Mouse (Mus musculus): ENCODE data around the gene Ntsr2. TPM values are rescaled to one million over a fixed set of nuclear protein-coding genes. Genes with fewer than 3 reads are reported as not detected.
A peak's percentile ranks its signal among the peaks of the same experiment; 100 is the strongest.

Ntsr2 gene
- polyA plus RNA-seq, 1 experiment from 2014 or later: not detected

DNA sequence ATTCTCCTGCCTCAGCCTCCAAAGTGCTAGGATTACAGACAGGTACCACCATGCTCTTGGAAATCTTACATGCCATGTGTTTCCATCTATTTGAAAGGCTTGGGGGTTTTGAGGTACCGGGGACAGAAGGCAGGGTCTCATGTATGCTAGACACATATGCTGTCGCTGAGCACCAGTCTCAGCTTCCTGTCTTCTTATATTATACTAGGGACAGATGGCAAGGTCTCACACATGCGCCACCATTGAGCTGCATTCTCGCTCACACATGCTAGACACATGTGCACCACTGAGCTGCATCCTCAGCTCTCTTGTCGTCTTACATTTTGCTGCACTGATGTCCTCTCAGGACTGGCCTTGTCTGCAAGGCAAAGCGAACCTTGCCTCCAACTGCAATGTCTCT, 33.7 kb upstream of the Ntsr2 start:
- Histone ChIP-seq H3K4me2 (ENCODE audit: low read depth, low read length) (no peak overlapping the region), H3K9ac (replicated peaks) (no peak overlapping the region; the same call in 1 of the 2 replicates), H3K4me3 (ENCODE audit: low read depth, low read length) (no peak overlapping the region), H3K9me3 (ENCODE audit: low read length) (no peaks in the 10 kb centered on the region), H3K27ac (ENCODE audit: low read depth) (peak overlapping the region; percentile 93), H3K4me1 (ENCODE audit: insufficient read depth) (peaks cover 14% of the 10 kb centered on the region), H3K27me3 (ENCODE audit: insufficient read depth, low read length) (no peaks in the 10 kb centered on the region), H3K36me3 (replicated peaks; ENCODE audit: insufficient read depth, low read length) (no peaks in the 10 kb centered on the region)
- no peak for TF ChIP-seq EP300 (IDR thresholded peaks at IDR 0.05; ENCODE audit: low read depth)
- TF ChIP-seq CTCF (IDR thresholded peaks at IDR 0.05; ENCODE audit: low read depth): no peak
- DNase-seq (no peak), ATAC-seq (no peak)
- WGBS (ENCODE audit: insufficient replicate concordance): 74% methylated on average over 6 of the region's 6 CpGs

DNA sequence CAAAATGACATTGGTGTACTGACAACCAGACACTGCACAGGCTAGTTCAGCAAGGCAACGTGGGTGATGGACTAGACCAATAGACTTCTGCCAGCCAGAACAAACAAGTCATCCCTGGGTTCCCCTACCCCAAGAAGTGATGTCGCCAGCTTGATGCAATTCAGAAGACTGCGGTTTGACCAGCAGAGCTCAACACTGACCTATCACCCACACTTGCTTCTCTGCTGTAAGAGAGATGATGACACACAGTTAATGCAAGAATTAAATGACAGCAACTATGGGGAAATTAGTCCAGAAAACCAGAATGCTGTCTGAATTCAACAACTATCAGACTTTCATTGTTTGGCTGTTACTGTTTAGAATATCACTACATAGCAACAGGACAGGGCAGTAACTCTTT, 33.0 kb upstream of the Ntsr2 start:
- no peak overlapping the region for H3K9ac ChIP-seq (replicated peaks)
- ATAC-seq (peak; percentile 32), DNase-seq (peak; percentile 23)
- H3K4me2 ChIP-seq (ENCODE audit: low read depth, low read length): no peak overlapping the region
- H3K4me3 ChIP-seq (ENCODE audit: low read depth, low read length): no peak overlapping the region
- TF ChIP-seq CTCF (IDR thresholded peaks at IDR 0.05; ENCODE audit: low read depth) (no peak), EP300 (IDR thresholded peaks at IDR 0.05; ENCODE audit: low read depth) (peak; percentile 48; the same call in 1 of the 2 replicates)
- 55% methylated on average over 3 of the region's 3 CpGs for WGBS (ENCODE audit: insufficient replicate concordance)
- H3K4me1 ChIP-seq (ENCODE audit: insufficient read depth): peaks cover 14% of the 10 kb centered on the region
- no peaks in the 10 kb centered on the region for H3K27me3 ChIP-seq (ENCODE audit: insufficient read depth, low read length)
- no peaks in the 10 kb centered on the region for H3K9me3 ChIP-seq (ENCODE audit: low read length)
- H3K27ac ChIP-seq (ENCODE audit: low read depth): peak overlapping the region; percentile 93
- no peaks in the 10 kb centered on the region for H3K36me3 ChIP-seq (replicated peaks; ENCODE audit: insufficient read depth, low read length)

DNA sequence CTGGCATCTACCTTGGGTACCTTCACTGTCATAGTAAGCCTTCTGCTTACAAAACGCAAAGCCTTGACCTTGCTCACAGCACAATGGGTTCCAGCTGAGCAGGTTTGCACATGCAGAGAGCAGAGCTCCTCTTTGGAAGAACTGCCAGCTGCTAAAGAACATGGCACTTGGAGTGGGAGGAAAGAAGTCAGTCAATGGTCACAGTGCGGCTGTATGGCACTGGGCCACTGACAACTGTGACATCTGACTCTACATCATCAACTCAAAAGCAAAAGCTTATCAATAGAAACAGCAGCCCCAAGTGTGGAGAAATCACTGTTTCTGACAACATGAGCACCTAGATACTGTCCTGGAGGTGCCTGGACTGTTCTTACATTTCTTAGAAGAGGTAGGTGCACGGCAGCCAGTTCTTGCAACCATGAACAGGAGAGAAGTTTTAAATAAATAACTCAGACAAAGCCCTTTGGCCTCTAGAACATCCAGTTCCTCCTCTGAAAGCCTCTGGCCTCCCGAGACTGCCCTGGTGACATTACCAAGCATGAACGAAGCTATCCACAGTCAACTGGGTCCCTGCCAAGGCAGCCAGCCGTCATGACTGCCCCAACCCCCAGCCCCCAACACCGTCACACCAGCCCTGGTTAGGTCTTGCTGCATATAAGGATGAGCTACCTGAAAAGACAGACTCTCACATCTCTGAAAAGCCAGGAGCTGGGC, 22.9 kb upstream of the Ntsr2 start:
- no peaks in the 10 kb centered on the region for H3K9me3 ChIP-seq (ENCODE audit: low read length)
- no peaks in the 10 kb centered on the region for H3K36me3 ChIP-seq (replicated peaks; ENCODE audit: insufficient read depth, low read length)
- peak; percentile 80 for ATAC-seq
- H3K9ac ChIP-seq (replicated peaks): no peak overlapping the region
- 32% methylated on average over 7 of the region's 7 CpGs for WGBS (ENCODE audit: insufficient replicate concordance)
- TF ChIP-seq EP300 (IDR thresholded peaks at IDR 0.05; ENCODE audit: low read depth) (peak; percentile 84), CTCF (IDR thresholded peaks at IDR 0.05; ENCODE audit: low read depth) (no peak)
- H3K4me1 ChIP-seq (ENCODE audit: insufficient read depth): peaks cover 3% of the 10 kb centered on the region; the same call in 1 of the 2 replicates
- no peak overlapping the region for H3K4me2 ChIP-seq (ENCODE audit: low read depth, low read length)
- DNase-seq: peak; percentile 73
- no peaks in the 10 kb centered on the region for H3K27me3 ChIP-seq (ENCODE audit: insufficient read depth, low read length)
- no peak overlapping the region for H3K4me3 ChIP-seq (ENCODE audit: low read depth, low read length)
- H3K27ac ChIP-seq (ENCODE audit: low read depth): peak overlapping the region; percentile 83

DNA sequence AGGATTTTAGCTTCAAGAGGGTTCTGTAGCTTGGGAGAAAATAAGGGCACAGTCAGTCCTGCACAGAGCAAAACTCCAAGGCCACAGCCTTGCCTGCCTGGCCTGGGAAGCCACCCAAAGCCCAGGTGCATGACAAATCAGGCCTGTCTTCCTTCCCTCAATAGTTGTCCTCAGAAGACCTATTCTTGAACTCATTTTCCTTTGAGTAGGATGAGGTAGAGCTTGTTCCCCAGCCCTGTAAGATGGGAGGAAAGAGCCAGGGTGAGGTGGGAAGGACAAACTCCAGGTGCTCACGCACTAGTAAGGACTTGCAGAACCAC, 22.4 kb upstream of the Ntsr2 start:
- H3K36me3 ChIP-seq (replicated peaks; ENCODE audit: insufficient read depth, low read length): no peaks in the 10 kb centered on the region
- H3K9ac ChIP-seq (replicated peaks): no peak overlapping the region
- H3K9me3 ChIP-seq (ENCODE audit: low read length): no peaks in the 10 kb centered on the region
- H3K27ac ChIP-seq (ENCODE audit: low read depth): peak overlapping the region; percentile 83
- 79% methylated on average over 1 of the region's 1 CpGs for WGBS (ENCODE audit: insufficient replicate concordance)
- no peak for ATAC-seq
- H3K4me2 ChIP-seq (ENCODE audit: low read depth, low read length): no peak overlapping the region
- no peak for TF ChIP-seq CTCF (IDR thresholded peaks at IDR 0.05; ENCODE audit: low read depth)
- no peak for TF ChIP-seq EP300 (IDR thresholded peaks at IDR 0.05; ENCODE audit: low read depth)
- H3K4me3 ChIP-seq (ENCODE audit: low read depth, low read length): no peak overlapping the region
- DNase-seq: no peak
- H3K27me3 ChIP-seq (ENCODE audit: insufficient read depth, low read length): no peaks in the 10 kb centered on the region
- H3K4me1 ChIP-seq (ENCODE audit: insufficient read depth): peaks cover 3% of the 10 kb centered on the region; the same call in 1 of the 2 replicates

DNA sequence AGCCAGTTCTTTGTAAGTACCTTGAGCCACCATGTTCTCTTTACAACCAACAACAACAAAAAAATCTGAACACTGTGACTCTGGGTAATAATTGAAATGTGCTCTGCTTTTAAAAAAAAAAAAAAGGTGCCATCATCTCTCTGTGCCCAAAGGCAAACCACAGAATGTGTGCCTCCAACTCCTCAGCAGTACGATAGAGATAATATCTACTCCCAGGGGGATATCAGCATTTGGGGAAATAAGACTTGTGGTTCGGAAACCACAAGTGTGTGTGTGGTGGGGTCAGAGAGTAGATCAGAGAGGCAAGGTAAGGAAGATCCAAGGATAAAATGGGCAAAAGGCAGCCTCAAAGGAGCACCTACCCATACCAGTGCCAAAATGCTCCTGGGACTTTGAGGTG, 21.8 kb upstream of the Ntsr2 start:
- H3K9me3 ChIP-seq (ENCODE audit: low read length): no peaks in the 10 kb centered on the region
- H3K27me3 ChIP-seq (ENCODE audit: insufficient read depth, low read length): no peaks in the 10 kb centered on the region
- no peak overlapping the region for H3K9ac ChIP-seq (replicated peaks)
- no peaks in the 10 kb centered on the region for H3K36me3 ChIP-seq (replicated peaks; ENCODE audit: insufficient read depth, low read length)
- DNase-seq (no peak), ATAC-seq (no peak)
- no peak overlapping the region for H3K4me2 ChIP-seq (ENCODE audit: low read depth, low read length)
- TF ChIP-seq CTCF (IDR thresholded peaks at IDR 0.05; ENCODE audit: low read depth) (no peak), EP300 (IDR thresholded peaks at IDR 0.05; ENCODE audit: low read depth) (no peak)
- H3K4me1 ChIP-seq (ENCODE audit: insufficient read depth): peaks cover 3% of the 10 kb centered on the region; the same call in 1 of the 2 replicates
- 35% methylated on average over 2 of the region's 2 CpGs for WGBS (ENCODE audit: insufficient replicate concordance)
- no peak overlapping the region for H3K4me3 ChIP-seq (ENCODE audit: low read depth, low read length)
- H3K27ac ChIP-seq (ENCODE audit: low read depth): peak overlapping the region; percentile 83

DNA sequence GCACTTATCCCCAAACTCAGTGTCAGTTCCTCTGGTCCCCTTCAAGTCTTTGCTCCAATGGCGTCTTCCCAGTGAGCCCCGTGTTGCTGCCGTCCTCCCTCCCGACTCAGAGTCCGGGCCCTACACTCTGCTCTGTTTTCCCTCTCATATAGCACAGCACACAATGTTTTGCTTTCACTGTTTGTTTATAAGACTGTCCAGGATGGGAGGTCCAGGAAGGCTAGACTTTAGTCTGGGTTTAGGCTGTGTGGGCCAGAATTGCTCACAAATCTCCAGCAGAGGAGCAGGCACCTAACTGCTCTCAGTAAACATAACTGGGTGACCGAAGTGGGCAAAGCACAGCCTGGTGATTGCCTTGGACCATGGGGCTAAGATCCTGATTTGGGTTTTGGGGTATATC, 19.9 kb upstream of the Ntsr2 start:
- H3K9ac ChIP-seq (replicated peaks): no peak overlapping the region
- peaks cover 3% of the 10 kb centered on the region; the same call in 1 of the 2 replicates for H3K4me1 ChIP-seq (ENCODE audit: insufficient read depth)
- no peak overlapping the region for H3K4me3 ChIP-seq (ENCODE audit: low read depth, low read length)
- H3K36me3 ChIP-seq (replicated peaks; ENCODE audit: insufficient read depth, low read length): no peaks in the 10 kb centered on the region
- H3K27ac ChIP-seq (ENCODE audit: low read depth): peak overlapping the region; percentile 75
- peak; percentile 61 for ATAC-seq
- TF ChIP-seq EP300 (IDR thresholded peaks at IDR 0.05; ENCODE audit: low read depth) (peak; percentile 53; the same call in 1 of the 2 replicates), CTCF (IDR thresholded peaks at IDR 0.05; ENCODE audit: low read depth) (no peak)
- H3K27me3 ChIP-seq (ENCODE audit: insufficient read depth, low read length): no peaks in the 10 kb centered on the region
- WGBS (ENCODE audit: insufficient replicate concordance): 58% methylated on average over 6 of the region's 6 CpGs
- peak; percentile 39 for DNase-seq
- H3K9me3 ChIP-seq (ENCODE audit: low read length): no peaks in the 10 kb centered on the region
- no peak overlapping the region for H3K4me2 ChIP-seq (ENCODE audit: low read depth, low read length)
